Mouse (Mus musculus): ENCODE results near the gene Cdkl5.
"Not testable (repeated sequence)": the region's sequence is repeated elsewhere in the genome, so short reads cannot be mapped to it uniquely, and the experiment has no call there.

The Cdkl5 gene

DNA sequence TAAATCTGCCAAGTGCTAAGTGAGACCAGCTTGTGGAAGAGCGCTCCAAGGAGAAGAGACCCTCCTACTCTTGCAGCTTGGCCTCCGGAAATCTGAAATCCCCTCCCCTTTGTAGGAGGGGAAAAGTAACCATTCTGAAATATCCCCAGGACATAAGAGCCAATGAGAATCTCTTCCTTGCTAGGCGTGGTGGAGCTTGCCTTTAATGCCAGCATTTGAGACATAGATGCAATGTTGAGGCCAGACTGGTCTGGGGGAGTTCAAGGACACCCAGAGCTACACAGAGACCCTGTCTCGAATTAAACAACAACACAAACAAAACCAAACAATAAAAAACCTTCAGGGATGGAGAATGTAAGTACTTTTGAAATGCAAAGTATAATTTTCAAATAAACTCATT lies 87.6 kb downstream of the Cdkl5 start, which contains the start of gene Gja6:
Gja6 (minus strand) TSS at position 101 of the 400 bp plus-strand sequence.
- no peak for DNase-seq (ENCODE audit: low spot score in 2 of 2)

DNA sequence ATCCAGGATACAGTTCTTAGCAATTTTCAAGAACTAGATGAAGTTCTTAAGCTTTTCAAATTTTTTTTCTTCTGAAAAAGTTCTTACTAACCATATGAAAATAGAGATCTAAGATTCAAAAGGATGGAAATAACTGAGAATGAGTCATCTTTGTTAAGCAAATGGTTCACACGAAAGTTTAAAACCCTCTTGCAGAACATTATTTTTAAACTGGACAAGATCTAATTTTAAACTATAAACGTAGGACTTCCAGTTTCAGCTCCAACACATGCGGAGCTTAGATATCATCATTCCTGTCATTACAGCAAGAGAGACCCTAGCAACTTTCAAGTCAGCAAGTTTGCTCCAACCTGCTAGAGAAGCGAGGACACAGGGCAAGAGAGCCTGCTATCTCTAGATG lies 88.0 kb downstream of the Cdkl5 start:
- no peak for DNase-seq (ENCODE audit: low spot score in 2 of 2)

DNA sequence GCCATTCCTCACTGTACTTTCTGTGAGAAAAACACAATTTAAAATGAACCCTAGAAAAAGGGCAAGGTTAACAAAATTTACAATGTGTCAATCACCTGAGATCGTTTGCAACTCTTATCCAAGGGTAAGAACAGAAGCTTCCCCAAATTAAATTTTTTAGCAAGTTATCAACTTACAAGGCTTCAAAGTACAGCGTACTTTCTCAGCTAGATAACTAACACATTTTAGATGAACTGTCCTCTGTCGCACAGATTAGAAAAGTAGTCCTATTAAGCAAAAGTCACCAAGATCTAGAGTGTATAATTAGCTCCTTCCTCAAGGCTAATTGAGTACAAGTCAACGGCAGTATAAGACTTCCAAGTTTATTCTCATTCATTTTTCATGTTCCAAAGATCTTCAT lies 88.6 kb downstream of the Cdkl5 start:
- no peak for DNase-seq (ENCODE audit: low spot score in 2 of 2)

DNA sequence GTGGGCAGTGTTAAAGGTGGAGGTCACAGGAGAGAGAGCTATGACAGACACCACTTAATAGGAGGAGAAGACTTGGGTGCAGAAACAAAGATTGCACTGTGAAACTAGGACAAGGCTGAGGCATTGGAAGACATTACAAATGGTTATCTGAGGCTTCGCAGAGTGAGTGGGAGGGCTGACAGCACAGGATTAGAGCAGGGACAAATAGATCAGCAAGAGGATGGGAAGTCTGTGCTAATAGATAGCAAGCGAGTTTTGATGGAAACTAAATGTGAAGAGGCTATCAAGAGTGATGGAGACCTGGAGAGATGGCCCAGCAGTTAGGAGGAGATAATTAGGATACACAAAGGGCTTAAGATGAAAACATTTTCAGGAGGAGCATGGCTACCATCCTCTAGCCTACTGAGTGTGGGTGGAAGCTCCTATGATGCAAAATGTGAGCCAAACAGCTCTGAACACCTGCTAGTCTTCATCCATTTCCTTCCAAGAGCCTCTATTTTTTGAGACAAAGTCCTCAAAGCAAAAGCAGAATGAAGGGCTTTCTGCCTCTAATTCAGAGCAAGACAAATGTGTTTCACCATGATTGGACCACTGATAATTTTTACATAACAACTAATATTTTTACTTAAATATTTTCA lies 89.3 kb downstream of the Cdkl5 start:
- DNase-seq (ENCODE audit: low spot score in 2 of 2), result no peak

DNA sequence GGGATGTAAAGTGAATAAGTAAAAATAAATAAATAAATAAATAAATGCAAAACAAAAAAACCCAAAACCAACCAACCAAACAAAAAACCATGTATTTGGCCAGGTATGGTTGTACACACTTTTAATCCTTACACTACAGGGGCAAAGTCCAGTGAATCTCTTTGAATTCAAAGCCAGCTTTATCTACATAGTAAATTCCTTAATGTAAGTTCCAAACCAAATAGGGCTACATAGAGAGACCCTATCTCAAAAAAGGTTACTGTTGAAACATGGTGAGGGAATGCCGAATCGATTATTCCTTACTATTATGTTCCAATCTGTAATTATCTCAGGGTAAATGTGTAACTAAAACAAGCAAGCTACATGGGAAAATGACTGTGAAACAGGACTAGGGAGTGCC lies 93.4 kb downstream of the Cdkl5 start:
- DNase-seq (ENCODE audit: low spot score in 2 of 2), result no peak

DNA sequence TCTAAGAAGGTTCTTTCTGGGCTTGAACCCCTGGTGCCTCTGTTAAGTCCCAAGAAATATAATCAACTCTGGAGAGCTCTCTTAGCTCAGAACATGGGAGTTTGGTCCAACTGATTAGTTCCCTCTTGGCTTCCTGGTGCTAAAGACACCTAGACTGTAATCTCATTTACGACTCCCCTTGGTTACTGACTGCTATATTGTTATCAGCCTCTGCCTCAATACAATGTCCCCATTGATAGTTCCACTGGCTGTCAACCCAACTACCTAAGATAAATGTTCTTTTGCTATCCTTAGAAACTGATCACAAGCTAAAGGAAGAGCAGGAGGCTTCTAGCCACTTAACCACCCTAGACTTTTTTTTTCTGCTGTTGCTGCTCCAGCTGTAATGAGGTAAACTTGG lies 102.4 kb downstream of the Cdkl5 start:
- DNase-seq (ENCODE audit: low spot score in 2 of 2), result no peak

DNA sequence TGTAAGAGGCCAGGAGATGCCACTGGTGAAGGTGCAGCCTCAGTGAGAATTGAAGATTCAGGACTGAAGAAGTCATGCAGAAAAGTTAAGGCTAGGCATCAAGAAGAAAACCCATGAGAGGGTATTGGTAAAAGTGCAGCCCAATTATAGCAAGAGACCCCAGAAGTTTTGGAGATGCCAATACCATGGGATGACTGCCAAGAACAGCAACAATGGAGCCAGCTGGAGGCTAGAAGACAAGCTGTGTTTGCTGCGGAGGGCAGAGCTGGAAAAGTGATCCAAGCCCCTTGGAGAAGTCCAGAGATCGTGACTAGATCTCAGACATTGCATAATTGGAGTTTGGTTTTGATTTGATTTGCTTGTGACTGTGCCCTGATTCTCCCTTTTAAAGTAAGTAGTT lies 108.2 kb downstream of the Cdkl5 start:
- no peak for DNase-seq (ENCODE audit: low spot score in 2 of 2)

DNA sequence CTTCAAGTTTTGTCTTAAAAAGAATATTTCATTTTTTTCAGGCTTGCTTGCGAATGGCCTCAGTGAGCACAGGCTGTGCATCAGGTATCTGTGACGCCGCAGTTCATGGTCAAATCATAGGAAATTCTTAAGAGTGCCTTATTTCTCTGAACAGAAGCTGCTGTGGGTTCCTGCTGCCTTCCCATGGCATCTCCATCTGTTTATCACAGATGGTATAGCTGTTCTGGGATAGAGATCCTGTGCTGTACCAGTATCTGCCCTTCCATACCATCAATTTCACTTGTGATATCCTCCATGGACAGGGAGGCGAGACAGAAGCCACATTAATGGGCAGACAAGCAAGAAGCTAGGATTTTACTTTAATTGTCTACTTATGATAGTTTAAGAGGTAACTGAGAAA lies 127.9 kb downstream of the Cdkl5 start:
- DNase-seq (ENCODE audit: low spot score in 2 of 2), result no peak

DNA sequence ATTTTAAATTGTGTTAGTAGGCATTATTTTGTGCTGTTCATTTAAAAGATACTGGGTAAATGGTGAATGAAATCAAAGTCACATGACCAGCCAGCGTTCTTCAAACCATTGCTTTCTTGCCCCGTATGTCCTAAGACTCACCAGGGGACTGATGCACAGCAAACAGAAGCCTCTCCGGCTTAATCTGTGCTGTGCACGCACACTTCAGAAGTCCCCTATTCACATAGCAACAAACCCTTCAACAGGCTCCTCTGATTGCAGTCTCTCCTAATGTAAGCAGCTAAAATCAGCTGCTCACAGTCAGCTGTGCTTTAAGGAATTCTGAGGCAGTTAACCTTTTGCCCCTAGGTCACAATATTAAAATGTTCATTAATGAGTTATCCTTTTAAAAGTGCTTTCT lies 129.5 kb downstream of the Cdkl5 start:
- no peak for DNase-seq (ENCODE audit: low spot score in 2 of 2)

DNA sequence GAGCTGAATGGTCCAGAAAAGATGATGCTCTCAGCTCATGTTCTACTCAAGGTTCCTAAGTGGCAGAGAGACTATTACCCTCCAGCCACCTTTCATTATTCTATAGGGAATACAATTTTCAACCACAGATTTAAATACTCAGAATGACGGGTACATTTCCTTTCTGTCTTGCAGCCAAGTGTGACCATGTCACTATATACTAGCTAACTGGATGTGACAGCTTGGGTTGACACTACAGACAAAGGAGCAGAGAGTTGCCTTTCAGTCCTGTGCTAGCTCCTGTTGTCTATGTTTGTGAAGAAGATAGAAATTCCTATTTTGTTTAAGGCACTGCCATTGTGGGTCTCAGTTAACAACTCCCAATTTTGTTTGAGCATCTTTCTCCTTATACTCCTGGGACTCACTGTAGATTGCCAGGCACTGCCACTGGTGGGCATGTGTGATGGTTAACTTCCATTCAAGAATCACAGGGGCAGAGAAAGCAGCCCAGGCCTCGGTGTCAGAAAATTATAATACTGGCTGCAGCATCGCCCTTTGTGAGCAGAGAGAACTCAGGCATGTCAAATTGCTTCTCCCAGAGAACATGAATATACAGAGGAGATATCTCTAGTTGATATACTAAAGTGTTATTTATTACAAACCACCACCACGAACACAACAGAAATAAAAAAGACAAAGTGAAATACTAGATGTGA lies 130.7 kb downstream of the Cdkl5 start:
- no peak for DNase-seq (ENCODE audit: low spot score in 2 of 2)

DNA sequence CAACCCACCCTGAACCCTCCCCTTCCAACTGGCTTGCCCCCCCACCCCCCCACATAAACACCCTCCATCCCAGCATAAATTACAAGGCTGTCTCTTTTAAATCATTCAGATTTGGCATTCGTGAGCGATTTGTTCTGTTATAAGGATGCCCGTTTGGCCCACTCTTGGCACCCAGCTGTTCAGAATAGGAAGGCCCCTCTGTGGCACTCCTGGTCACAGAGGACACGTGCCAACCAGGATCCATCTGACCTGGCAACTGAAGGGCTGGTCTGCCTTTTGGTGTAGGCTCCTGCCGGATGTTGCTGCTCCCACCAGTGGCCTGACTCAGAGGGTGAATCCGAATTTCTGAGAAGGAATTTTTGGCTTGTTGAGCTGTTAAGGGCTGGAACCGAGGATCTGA lies 186.3 kb downstream of the Cdkl5 start:
- DNase-seq (ENCODE audit: low spot score in 2 of 2), result no peak

DNA sequence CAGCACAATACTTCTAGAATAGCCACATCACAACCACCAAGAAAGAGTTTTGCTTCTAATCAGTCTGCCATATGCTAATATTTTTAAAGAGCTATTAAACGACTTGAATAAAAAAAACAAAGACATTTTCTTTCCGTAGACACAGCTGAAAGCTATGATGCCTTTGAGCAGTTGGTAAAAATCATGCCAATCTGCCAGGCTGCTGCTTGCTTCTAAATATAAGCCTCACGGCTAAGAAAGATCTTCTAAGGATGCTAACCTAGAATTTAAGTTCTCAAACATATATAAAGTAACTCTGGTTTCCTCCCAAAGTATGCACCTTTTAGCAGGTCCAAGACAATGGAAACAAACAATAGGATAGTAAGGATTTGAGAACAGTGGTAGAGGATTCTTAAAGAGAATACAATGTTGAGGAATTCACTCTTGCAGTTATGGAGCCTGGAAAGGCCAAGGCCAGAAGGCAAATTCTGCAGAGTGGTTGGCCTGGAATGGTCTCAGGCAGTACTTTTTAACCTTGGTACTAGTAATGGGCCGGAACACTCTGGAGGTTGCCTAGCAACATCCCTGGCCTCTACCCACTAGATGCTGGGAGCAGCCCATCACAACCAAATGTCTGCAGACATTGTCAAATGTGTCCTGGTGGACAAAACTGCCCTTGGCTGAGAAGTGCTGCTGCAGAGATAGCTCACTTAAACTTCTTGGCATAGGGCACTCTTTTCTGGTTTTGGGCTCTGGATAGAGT lies 189.9 kb downstream of the Cdkl5 start:
- DNase-seq (ENCODE audit: low spot score in 2 of 2), result no peak

DNA sequence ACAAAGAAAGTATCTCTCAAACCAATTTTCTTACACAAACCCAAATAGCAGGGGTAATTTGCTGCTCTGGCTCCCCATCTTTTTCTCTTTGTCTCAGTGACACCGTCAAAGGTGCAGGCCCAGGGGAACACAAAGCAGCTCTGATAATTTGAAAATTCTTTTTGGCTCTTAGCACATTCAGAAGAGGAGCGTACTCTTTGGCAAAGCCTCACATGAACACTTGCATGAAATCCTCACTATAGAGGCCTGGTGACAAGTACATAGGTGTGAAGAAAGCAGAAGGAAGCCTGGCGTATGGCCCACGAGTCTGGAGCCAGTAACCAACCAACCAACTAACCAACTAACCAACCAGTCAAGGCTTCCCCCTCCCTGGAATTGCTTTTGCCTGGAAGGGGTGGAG lies 199.6 kb downstream of the Cdkl5 start:
- no peak for DNase-seq (ENCODE audit: low spot score in 2 of 2)

DNA sequence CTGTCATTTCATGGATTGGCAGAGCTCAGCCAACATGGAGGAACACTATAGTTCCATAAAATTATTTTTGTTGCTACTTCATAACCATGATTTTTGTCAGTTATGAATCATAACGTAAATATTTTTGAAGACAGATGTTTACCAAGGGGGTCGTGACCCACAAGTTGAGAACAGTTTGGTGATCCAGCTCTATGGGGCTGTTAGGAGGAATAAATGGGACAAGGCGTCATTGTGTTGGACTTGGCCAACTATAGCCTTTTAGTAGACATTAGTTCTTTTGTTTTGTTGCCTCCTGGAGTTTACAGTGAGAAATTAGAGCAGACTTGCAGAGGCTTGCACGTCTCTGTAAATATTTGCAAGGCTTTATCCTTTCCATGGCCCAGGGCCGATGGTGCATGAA lies 212.2 kb downstream of the Cdkl5 start:
- DNase-seq (ENCODE audit: low spot score in 2 of 2), result no peak

DNA sequence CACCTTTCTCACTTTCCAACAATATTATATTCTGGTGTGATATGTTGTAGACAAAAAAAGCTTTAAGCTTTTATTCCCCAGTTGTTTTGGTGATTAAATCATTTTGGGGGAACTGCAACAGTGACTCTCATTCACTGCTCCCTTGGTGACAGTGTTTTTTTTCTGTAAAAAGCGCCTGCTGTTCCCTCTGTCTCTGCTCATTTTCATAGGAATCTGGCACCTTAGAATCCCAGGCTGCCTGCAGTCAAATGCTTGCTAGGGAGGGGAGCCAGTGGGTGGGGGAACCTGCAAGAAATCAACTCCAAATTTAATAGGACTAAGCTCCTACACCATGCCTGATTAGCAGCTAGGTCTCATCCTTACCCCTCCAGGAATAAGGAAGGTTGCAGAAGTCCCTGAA lies 221.5 kb downstream of the Cdkl5 start:
- no peak for DNase-seq (ENCODE audit: low spot score in 2 of 2)

DNA sequence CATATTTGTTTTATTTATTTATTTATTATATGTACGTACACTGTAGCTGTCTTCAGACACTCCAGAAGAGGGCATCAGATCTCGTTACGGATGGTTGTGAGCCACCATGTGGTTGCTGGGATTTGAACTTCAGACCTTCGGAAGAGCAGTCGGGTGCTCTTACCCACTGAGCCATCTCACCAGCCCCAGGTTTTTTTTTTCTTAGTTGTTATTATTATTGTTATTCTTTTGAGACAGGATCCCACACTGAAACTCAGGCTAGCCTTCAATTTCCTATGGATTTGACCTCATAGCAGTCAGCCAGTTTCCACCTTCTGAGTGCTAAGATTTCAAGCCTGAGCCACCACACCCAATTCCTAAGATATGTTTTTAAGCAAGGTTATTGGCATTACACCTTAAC lies 224.9 kb downstream of the Cdkl5 start:
- DNase-seq (ENCODE audit: low spot score in 2 of 2), result not testable (repeated sequence)

DNA sequence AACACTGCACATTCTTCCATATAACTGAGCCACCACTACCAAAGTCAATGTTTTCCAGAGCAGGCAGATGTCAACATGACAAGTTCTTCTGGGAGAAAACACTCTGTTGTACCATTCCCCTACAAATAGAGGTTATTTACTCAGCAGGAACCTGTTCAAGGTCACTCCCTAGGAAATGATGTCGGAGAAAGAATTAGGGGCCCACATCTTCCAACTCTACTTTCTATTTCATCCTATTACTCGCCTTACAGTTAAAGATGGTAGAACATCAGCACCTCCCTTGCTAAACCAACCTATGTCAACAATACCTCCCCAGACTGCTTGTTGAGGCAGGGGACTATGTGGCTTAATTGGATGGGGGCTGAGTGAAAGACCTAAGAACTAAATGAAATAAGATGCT lies 226.8 kb downstream of the Cdkl5 start, which contains the start of gene Rs1:
Rs1 (plus strand) TSS at position 301 of the 400 bp plus-strand sequence.
- DNase-seq (ENCODE audit: low spot score in 2 of 2), result no peak

DNA sequence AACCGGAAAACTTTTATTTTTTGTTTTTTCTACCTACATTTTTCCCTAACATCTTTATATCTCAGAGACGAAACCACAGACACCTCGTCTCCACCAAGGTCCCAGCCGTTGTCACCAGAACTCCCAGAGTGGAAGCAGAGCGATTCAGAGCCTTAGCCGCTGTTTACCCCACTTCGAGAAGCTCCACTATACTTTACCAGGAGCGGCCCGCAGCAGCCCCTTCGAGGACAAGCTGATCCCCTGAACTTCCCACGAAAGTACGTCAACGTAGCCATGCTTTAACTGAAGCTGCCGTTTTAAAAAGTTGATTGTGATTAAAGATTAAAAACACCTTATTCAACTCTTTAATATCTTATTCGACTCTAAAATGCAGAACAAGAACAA lies 228.3 kb downstream of the Cdkl5 start:
- DNase-seq (ENCODE audit: low spot score in 2 of 2), result peak in 1 of 2 experiments; percentile 6

DNA sequence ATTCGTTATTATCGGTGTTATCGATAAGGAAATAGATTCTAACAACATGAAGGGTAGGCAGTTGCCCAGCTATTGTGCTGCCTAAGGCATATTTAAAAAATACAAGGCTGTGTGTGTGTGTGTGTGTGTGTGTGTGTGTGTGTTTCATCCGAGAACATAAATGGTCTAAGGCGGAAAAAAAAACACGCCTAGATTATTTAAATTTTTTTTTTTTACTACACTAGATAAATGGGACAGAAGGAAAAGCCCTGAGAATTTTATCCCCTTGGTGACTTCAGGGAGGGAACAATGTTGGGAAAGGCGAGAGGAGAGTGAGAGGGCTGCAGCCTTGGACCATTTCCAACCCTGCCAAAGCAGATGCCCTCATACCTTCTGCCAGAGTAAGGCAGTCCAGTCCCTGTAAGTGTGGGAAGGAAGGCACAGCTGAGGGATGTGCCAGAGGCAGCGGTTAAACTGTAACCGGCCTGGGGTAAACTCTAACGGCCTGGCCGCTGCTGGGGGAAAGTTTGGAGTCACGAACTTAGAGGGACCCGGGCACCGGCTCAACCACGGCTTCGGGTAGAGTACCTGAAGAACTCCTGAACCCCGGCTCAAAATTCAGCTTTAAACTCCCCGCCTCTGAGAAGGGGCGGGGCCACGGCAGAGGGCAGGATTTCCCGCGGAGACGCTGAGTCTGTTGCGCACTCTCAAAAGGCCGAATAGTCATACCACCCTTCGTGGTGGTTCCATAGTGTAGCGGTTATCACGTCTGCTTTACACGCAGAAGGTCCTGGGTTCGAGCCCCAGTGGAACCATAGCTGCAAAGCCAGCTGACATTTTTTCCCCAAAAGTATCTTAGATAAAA lies 228.9 kb downstream of the Cdkl5 start:
- peak; percentile 84 to 88 for DNase-seq (ENCODE audit: low spot score in 2 of 2)

DNA sequence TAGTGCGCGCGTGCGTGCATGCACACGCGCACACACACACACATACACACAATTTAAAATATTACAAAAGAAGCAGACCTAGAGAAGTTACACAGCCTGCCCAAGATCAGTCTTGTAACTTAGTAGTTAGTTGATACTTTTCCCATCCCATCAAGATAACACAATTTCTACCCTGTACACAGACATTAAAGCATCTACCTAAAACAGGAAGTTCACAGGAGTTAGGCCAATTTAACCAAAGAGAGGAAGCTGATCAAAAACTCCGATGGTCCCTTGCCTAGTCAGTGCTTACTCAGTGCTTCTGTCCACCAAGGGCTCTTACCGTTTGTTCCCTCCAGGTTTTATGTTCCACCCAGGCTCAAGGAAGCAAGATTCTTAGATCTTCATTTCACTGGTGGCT lies 243.7 kb downstream of the Cdkl5 start:
- no peak for DNase-seq (ENCODE audit: low spot score in 2 of 2)

DNA sequence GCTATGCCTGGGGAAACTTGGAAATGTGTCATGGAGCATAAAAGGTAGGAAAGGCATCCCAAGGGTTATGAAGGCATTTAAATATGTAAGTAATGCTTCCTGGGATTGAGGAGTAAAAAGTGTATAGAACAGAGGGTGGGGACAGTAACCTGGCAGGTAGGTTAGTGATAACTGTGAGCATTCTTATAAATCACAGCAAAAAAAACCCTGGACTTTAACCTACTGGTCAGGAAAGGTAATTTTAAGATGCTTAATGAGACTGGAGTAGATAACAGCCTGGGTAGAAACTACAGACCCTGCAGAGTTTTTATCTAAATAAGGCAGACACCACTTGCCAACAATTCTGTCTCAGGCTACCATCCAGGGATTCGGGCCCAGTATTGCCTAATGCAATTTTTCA lies 245.9 kb downstream of the Cdkl5 start:
- no peak for DNase-seq (ENCODE audit: low spot score in 2 of 2)

DNA sequence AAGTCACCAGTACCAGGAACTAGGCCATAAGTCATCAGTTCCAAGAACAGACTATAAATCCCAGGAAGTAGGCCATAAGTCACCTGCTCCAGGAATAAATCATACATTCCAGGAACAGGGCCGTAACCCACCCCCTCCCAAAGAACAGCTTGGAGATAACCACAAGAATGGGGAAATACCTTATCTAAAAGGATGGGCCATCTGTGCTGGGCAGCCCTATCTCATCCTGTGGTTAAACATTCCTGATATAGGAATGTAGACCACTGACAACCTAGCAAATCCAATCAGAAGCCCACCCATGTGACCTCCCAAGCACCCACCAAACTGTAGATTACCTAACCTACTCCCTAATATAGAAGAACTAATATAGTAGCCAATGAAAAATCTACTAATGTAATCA lies 249.1 kb downstream of the Cdkl5 start:
- no peak for DNase-seq (ENCODE audit: low spot score in 2 of 2)
